Mouse (Mus musculus): ENCODE results near the gene Ip6k2. TPM values are rescaled to one million over a fixed set of nuclear protein-coding genes. Genes with fewer than 3 reads are reported as not detected.

Ip6k2 gene
- polyA plus RNA-seq, 1 experiment from 2014 or later: 170 TPM

DNA sequence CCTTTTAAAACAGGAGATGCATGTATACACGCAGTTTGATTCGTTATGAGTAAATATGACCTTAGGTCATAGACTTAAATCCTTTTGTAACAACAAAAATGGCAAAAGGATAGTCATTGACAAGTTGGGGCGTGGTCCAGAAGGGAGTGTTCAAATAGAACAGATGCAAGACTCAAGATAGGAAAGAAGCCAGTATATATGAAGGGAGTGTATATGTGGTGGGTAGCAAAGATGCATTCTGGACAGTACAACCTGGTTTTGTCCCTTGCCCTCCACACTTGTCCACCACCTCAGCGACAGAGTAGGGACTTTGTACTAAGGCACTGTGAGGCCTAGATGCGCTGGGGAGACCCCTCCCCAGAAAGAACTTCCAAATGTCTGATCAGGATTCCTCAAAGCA lies 24.1 kb downstream of the Ip6k2 start:
- Histone ChIP-seq H3K36me3 (peaks cover 63% of the 10 kb centered on the region), H3K4me2 (replicated peaks) (peak overlapping the region; percentile 89), H3K9ac (no peak overlapping the region), H3K4me1 (peaks cover 11% of the 10 kb centered on the region), H3K4me3 (no peak overlapping the region), H3K9me3 (no peaks in the 10 kb centered on the region), H3K27ac (no peak overlapping the region), H3K27me3 (replicated peaks) (no peaks in the 10 kb centered on the region)
- 82% methylated on average over 5 of the region's 5 CpGs for WGBS
- ATAC-seq (ENCODE audit: low FRiP score, low read depth): peak; percentile 22; the same call in 1 of the 2 replicates

DNA sequence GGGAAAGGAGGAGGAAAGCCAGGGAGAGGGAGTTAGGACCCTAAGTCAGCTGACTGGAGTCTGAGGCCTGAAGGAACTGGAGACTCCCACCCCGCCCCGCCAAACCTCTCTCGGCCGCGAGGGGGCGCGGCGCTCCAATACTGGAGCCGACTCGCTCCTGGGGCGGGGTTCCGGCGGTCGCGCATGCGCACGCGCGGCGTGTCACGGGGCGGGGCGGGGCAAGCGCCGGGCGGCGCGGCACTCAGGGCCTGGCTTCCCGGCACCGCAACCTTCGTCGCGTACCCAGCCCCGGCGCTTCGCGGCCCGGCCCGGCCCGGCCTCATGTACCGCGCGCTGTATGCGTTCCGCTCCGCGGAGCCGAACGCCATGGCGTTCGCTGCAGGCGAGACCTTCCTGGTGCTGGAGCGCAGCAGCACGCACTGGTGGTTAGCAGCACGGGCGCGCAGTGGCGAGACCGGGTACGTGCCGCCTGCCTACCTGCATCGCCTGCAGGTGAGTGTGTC lies 24.6 kb downstream of the Ip6k2 start, which contains the start of gene Nckipsd:
Gene Nckipsd, plus strand, starts transcription at position 206 of the 503 bp plus-strand sequence.
- H3K4me3 ChIP-seq: peak within 1 kb of the TSS; percentile 72
- peaks cover 11% of the 10 kb centered on the region for H3K4me1 ChIP-seq
- peak within 1 kb of the TSS; percentile 86 for H3K9ac ChIP-seq
- peak within 1 kb of the TSS; percentile 89 for H3K4me2 ChIP-seq (replicated peaks)
- peak; percentile 86 for ATAC-seq (ENCODE audit: low FRiP score, low read depth)
- under 1% methylated on average over 62 of the region's 62 CpGs for WGBS
- no peak within 1 kb of the TSS for H3K27ac ChIP-seq
- peaks cover 62% of the 10 kb centered on the region for H3K36me3 ChIP-seq
- H3K9me3 ChIP-seq: no peaks in the 10 kb centered on the region
- H3K27me3 ChIP-seq (replicated peaks): no peaks in the 10 kb centered on the region

DNA sequence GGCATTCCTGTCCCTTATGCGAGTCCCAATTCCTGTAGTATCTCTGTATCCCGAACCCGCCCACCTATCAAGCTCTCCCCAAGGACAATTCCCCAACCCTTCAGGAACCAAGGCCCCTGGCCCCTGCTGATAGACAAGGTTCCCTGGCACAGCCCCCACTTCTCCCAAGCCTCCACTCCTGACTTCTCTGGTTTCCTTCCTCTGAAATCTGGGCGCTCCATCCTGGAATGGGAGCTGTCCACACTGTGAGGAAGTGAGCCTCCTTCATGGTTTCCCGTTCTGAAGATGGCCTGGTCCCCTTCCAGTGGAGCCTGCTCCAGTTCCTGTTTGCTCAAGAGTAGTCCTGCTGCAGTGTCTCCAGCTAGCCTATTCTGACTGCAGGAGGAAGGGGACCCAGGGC lies 25.6 kb downstream of the Ip6k2 start:
- WGBS: 74% methylated on average over 5 of the region's 5 CpGs
- ATAC-seq (ENCODE audit: low FRiP score, low read depth): no peak
- Histone ChIP-seq H3K27me3 (replicated peaks) (no peaks in the 10 kb centered on the region), H3K9me3 (no peaks in the 10 kb centered on the region), H3K36me3 (peaks cover 58% of the 10 kb centered on the region), H3K4me2 (replicated peaks) (peak overlapping the region; percentile 89), H3K4me3 (peak overlapping the region; percentile 72; the same call in 1 of the 2 replicates), H3K4me1 (peaks cover 11% of the 10 kb centered on the region), H3K27ac (no peak overlapping the region), H3K9ac (peak overlapping the region; percentile 86)

DNA sequence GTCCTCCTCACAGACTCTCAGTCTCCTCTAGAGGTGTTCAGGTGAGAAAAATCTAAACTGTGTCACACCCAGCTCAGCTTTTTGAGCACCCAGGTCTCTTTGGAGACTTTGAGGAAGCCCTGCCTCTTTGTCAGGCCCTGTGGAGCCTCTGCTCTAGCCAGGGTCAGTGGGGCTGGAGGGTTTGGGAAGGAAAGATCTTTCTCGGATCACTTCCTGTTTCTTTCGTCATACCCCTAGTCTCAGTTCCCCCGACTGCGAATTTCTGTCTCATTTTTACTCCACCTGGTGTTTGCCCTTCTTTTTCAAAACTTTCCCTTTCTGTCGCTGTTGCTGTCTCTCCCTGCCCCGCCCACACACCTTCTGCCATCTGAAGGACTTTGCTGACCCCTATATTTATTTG lies 26.1 kb downstream of the Ip6k2 start:
- Histone ChIP-seq H3K36me3 (peaks cover 58% of the 10 kb centered on the region), H3K4me2 (replicated peaks) (no peak overlapping the region)

DNA sequence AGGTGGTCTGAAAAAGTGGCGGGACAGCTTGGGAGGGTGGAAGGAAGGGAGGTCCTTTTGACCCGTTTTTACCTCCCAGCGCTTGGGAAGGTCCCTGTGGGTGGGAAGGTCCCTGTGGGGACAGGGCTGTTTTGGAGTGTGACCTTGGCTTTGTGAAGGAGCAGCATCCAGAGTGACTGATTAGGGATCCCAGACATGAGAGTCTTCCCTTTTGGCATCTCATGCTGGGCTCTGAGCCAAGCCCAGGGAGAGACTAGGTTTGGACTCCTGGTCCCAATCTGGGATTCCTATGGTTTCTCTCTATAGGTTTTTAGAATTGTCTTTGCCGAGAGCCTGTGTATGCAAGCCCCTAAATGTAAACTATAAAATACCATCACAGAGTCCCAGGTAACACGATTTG lies 26.9 kb downstream of the Ip6k2 start:
- Histone ChIP-seq H3K9ac (no peak overlapping the region), H3K9me3 (no peaks in the 10 kb centered on the region), H3K27ac (no peak overlapping the region), H3K4me1 (peaks cover 11% of the 10 kb centered on the region), H3K4me2 (replicated peaks) (no peak overlapping the region), H3K4me3 (no peak overlapping the region), H3K27me3 (replicated peaks) (no peaks in the 10 kb centered on the region), H3K36me3 (peaks cover 58% of the 10 kb centered on the region)
- ATAC-seq (ENCODE audit: low FRiP score, low read depth): no peak
- 87% methylated on average over 5 of the region's 5 CpGs for WGBS

More for the DNA sequence above, 26.1 kb downstream of the Ip6k2 start:
- Histone ChIP-seq H3K27ac (no peak overlapping the region), H3K4me1 (peaks cover 11% of the 10 kb centered on the region), H3K9ac (no peak overlapping the region), H3K27me3 (replicated peaks) (no peaks in the 10 kb centered on the region), H3K9me3 (no peaks in the 10 kb centered on the region), H3K4me3 (no peak overlapping the region)
- no peak for ATAC-seq (ENCODE audit: low FRiP score, low read depth)
- WGBS: 90% methylated on average over 6 of the region's 6 CpGs

DNA sequence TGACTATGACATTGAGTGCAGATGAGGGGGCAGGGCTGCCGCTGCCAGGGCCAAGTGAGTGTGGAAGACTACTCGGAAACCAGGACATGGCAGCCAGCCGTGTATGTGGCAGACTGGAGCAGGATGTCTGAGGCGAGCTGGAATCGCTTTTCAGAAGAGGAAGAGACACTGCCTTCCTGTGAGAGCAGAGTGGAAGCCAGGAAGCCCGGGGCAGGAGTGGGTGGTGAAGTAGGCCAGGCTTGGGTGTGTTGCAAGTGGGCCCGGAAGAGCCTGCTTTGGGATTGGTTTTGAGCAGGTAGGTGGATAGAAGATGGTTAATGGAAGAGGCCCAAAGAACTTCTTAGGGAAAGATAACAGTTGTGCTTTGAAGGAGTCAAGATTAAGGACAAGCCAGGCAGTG lies 32.0 kb downstream of the Ip6k2 start:
- 90% methylated on average over 7 of the region's 7 CpGs for WGBS
- Histone ChIP-seq H3K36me3 (peaks cover 57% of the 10 kb centered on the region), H3K4me3 (no peak overlapping the region), H3K4me1 (no peaks in the 10 kb centered on the region), H3K27me3 (replicated peaks) (no peaks in the 10 kb centered on the region), H3K9me3 (no peaks in the 10 kb centered on the region), H3K27ac (no peak overlapping the region), H3K4me2 (replicated peaks) (no peak overlapping the region), H3K9ac (no peak overlapping the region)
- no peak for ATAC-seq (ENCODE audit: low FRiP score, low read depth)

DNA sequence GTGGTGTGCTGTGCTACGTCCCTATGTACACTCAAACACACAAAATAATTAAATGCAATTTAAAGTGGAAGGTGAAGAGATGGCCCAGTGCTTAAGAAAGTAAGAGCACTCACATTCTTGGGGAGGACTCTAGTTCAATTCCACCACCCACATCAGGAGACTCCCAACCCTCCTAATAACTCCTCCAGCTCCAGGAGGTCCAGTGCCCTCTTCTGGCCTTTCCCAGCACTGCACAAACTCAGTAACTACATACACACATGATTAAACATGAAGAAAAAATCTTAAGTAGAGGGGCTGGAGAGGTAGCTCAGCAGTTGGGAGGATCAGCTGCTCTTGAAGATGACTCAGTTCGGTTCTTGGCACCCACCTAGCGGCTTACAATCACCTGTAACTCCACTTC lies 35.9 kb downstream of the Ip6k2 start:
- 66% methylated on average over 3 of the region's 3 CpGs for WGBS
- H3K27me3 ChIP-seq (replicated peaks): peaks cover 16% of the 10 kb centered on the region; the same call in 1 of the 2 replicates
- no peak overlapping the region for H3K4me2 ChIP-seq (replicated peaks)
- ATAC-seq (ENCODE audit: low FRiP score, low read depth): no peak
- H3K9me3 ChIP-seq: no peaks in the 10 kb centered on the region
- H3K9ac ChIP-seq: no peak overlapping the region
- peaks cover 8% of the 10 kb centered on the region for H3K4me1 ChIP-seq
- no peak overlapping the region for H3K4me3 ChIP-seq
- H3K27ac ChIP-seq: no peak overlapping the region
- H3K36me3 ChIP-seq: peaks cover 30% of the 10 kb centered on the region

DNA sequence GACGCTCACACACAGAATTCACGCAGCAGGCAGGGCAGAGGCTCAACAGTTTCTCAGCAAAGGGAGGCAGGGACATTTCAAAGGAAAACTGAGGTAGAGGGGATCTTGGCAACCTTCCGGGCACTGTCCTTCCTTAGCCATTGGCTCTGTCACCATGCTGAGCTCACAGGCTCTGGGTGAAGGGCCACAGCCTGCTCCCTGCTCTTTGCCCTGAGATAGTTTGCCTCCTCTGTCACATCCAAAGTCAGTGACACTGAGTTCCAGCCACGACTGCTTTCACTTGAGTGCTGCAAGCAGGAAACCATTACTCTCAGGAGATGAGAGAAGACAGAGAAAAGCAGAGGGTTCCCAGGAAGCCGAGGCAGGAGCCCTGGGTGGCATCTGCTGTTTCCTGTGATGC lies 36.5 kb downstream of the Ip6k2 start:
- peaks cover 24% of the 10 kb centered on the region for H3K36me3 ChIP-seq
- peaks cover 9% of the 10 kb centered on the region for H3K4me1 ChIP-seq
- H3K27me3 ChIP-seq (replicated peaks): peaks cover 16% of the 10 kb centered on the region; the same call in 1 of the 2 replicates
- H3K9ac ChIP-seq: no peak overlapping the region
- no peak overlapping the region for H3K27ac ChIP-seq
- no peaks in the 10 kb centered on the region for H3K9me3 ChIP-seq
- ATAC-seq (ENCODE audit: low FRiP score, low read depth): no peak
- H3K4me3 ChIP-seq: no peak overlapping the region
- H3K4me2 ChIP-seq (replicated peaks): no peak overlapping the region
- 67% methylated on average over 5 of the region's 5 CpGs for WGBS

DNA sequence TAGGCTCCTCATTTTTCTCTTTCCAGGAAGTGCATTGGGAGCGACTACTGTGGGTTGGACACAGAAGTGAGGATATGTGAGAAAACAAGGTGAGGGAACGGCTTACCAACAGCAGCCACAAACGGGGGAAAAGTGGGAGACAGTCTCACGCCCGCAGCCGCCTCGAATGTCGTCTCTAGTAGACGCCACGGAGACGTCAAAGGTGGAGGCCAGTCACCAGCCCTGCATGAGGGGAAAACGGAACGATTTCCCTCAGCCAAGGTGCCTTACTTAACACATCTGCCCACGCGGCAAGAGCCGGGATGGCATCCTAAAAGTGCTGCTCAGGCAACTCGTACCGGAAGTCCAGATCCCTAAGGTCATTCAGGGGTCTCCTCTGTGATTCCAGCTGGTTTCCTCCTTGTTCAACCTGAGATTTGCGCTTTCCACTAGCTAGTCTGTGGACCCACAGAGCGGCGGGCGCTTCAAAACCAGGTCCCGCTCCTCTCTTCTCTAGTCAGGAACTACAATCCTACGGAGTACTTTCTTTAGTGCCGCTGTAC lies 40.6 kb downstream of the Ip6k2 start:
- Histone ChIP-seq H3K9ac (peak overlapping the region; percentile 51), H3K4me1 (peaks cover 30% of the 10 kb centered on the region), H3K4me2 (replicated peaks) (peak overlapping the region; percentile 85), H3K27me3 (replicated peaks) (peaks cover 48% of the 10 kb centered on the region), H3K36me3 (peaks cover 16% of the 10 kb centered on the region), H3K9me3 (no peaks in the 10 kb centered on the region), H3K4me3 (peak overlapping the region; percentile 71), H3K27ac (no peak overlapping the region; the same call in 1 of the 2 replicates)
- WGBS: 5% methylated on average over 25 of the region's 25 CpGs
- ATAC-seq (ENCODE audit: low FRiP score, low read depth): no peak; the same call in 1 of the 2 replicates

DNA sequence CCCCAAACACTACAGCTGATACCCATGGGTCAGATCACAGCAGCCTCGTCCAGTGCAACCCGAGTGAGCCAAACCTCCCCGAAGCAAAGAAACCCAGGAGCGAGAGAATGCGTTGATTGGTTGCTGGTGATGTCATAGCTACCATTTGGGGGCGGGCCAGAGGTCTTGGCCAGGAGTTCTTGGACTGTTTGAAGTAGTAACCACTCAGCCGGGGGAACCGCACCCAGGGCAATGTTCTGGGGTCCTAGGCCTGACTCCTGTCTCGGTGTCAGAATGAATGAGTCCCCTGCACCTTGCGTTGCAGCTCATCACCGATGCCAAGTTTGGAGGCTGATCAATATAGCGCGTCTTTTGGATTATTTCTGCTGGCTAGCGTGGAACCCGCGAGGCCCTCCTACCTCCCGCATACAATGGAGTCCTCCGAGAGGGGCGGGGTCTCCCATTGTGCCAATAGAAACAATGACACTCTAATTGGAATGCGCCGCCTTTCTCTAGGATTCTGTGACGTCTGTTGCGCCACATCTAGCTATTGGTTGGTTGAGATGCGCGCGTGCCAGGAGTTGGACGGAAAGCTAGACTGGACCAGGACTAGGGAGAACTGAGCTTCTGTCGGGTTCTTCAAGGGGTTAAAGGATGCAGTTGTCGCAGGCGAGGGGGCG lies 41.3 kb downstream of the Ip6k2 start:
- H3K9me3 ChIP-seq: no peaks in the 10 kb centered on the region
- ATAC-seq (ENCODE audit: low FRiP score, low read depth): peak; percentile 85
- WGBS: 1% methylated on average over 31 of the region's 31 CpGs
- H3K27ac ChIP-seq: no peak overlapping the region
- peaks cover 35% of the 10 kb centered on the region for H3K4me1 ChIP-seq
- H3K27me3 ChIP-seq (replicated peaks): peaks cover 54% of the 10 kb centered on the region
- peak overlapping the region; percentile 85 for H3K4me2 ChIP-seq (replicated peaks)
- H3K9ac ChIP-seq: peak overlapping the region; percentile 51
- H3K4me3 ChIP-seq: peak overlapping the region; percentile 71
- H3K36me3 ChIP-seq: peaks cover 22% of the 10 kb centered on the region

DNA sequence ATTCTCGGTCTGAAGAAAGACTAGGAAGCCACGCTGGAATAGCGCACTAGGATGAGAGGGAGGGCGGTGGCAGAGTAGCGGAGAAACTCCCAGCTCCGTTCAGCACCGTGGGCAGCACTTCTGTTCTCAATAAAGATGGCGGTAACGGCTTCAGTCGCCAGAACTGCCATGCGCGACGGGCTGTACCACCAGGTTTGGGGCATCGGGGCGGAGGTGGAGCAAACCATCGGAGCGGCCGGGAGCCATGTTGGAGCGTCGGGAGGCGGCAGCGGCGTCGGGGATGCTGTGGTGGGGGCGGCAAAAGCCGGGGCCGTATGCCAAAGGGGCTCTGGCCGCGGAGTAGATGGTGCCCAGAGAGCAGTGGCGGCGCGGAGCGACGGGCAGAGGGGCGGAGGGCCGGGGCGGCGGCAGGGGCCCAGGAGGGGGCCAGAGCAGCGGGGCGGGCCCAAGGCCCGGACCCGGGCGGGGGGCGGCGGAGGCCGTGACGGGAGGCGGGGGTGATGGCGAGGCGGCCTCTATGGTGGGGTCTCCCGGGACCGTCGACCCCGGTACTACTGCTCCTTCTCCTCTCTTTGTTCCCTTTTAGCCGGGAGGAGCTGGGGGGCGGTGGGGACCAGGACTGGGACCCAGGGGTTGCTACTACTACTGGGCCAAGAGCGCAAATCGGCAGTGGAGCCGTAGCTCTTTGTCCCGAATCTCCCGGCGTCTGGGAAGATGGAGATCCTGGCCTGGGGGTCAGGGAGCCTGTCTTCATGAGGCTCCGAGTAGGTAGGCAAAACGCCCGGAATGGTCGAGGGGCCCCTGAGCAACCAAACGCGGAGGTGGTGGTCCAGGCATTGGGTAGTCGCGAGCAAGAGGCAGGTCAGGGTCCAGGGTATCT lies 42.5 kb downstream of the Ip6k2 start, which contains the start of gene Celsr3:
Gene Celsr3, plus strand, starts transcription at position 501 of the 880 bp plus-strand sequence.
- Histone ChIP-seq H3K4me3 (peak within 1 kb of the TSS; percentile 71), H3K27ac (peak within 1 kb of the TSS; percentile 67), H3K36me3 (peaks cover 22% of the 10 kb centered on the region), H3K9me3 (no peaks in the 10 kb centered on the region), H3K27me3 (replicated peaks) (peaks cover 64% of the 10 kb centered on the region), H3K4me2 (replicated peaks) (peak within 1 kb of the TSS; percentile 85), H3K4me1 (peaks cover 45% of the 10 kb centered on the region), H3K9ac (peak within 1 kb of the TSS; percentile 86)
- peak; percentile 66 for ATAC-seq (ENCODE audit: low FRiP score, low read depth)
- WGBS: 2% methylated on average over 68 of the region's 70 CpGs
